Mouse (Mus musculus) C2C12 (cell line): ENCODE data around the gene Sugp1. TPM values are rescaled to one million over a fixed set of nuclear protein-coding genes. Genes with fewer than 3 reads are reported as not detected.

Experiments
- H3K27me3 ChIP-seq: one replicate; pipeline ENCODE4 v1.6.1; 2011; ENCODE audit not compliant: control insufficient read depth, insufficient read depth, insufficient read length
- H3K36me3 ChIP-seq: one replicate; pipeline ENCODE4 v1.6.1; 2011; ENCODE audit not compliant: control insufficient read depth, insufficient read depth
- H3K4me3 ChIP-seq: one replicate; pipeline ENCODE4 v1.5.1; 2011; ENCODE audit warnings: mild to moderate bottlenecking, control low read depth; ENCODE audit not compliant: poor library complexity, insufficient read depth, severe bottlenecking
- H3K79me2 ChIP-seq: one replicate; pipeline ENCODE4 v1.6.1; 2011; ENCODE audit not compliant: control insufficient read depth, insufficient read depth
- H3K79me3 ChIP-seq: one replicate; pipeline ENCODE4 v1.6.1; 2011; ENCODE audit warnings: low read depth, control low read depth
- H3ac ChIP-seq: one replicate; pipeline ENCODE3; 2011; ENCODE audit warnings: low read depth; ENCODE audit not compliant: control insufficient read depth, insufficient read length
- CEBPB ChIP-seq: IDR thresholded peaks from one replicate; pipeline ENCODE4 v1.6.1; 2011; ENCODE audit warnings: low read depth, mild to moderate bottlenecking, control low read depth, moderate library complexity
- CTCF ChIP-seq: IDR thresholded peaks from one replicate; pipeline ENCODE4 v1.5.1; 2011; ENCODE audit not compliant: control insufficient read depth, insufficient read depth, insufficient read length
- FOSL1 ChIP-seq: IDR thresholded peaks from one replicate; pipeline ENCODE4 v1.8.0; 2011; ENCODE audit warnings: mild to moderate bottlenecking, low read length; ENCODE audit not compliant: poor library complexity, insufficient read depth, severe bottlenecking
- MAX ChIP-seq: IDR thresholded peaks from one replicate; pipeline ENCODE4 v1.6.1; 2011; ENCODE audit warnings: mild to moderate bottlenecking, control low read depth
- MYOD1 ChIP-seq: IDR thresholded peaks from one replicate; pipeline ENCODE4 v1.6.1; 2011; ENCODE audit warnings: low read depth; ENCODE audit not compliant: control insufficient read depth, insufficient read length
- MYOG ChIP-seq: IDR thresholded peaks from one replicate; pipeline ENCODE4 v1.6.1; 2011; ENCODE audit not compliant: control insufficient read depth, insufficient read length; ENCODE audit errors: extremely low read depth
- USF1 ChIP-seq: IDR thresholded peaks from one replicate; pipeline ENCODE4 v1.6.1; 2011; ENCODE audit warnings: low read depth, mild to moderate bottlenecking, control low read depth, moderate library complexity
- polyA plus RNA-seq: library from polyadenylated mRNA; unstranded; fragments of >200 nt; fragmentation: generic; extraction: Trizol; gene quantifications from one replicate; pipeline ENCODE4 v1.2.1, GENCODE M21; 2012; ENCODE audit warnings: missing spikeins

The Sugp1 gene
- polyA plus RNA-seq, 1 experiment = 28.2 TPM

- Histone ChIP-seq H3K4me3 (no peak overlapping the region), H3ac (no peak overlapping the region), H3K79me3 (no peaks in the 10 kb centered on the region), H3K27me3 (peaks cover 52% of the 10 kb centered on the region), H3K79me2 (no peaks in the 10 kb centered on the region), H3K36me3 (no peaks in the 10 kb centered on the region)
- TF ChIP-seq CEBPB = no peak
- no peak for TF ChIP-seq MYOD1
- TF ChIP-seq USF1 = no peak
- TF ChIP-seq CTCF = no peak
- TF ChIP-seq MYOG = no peak
- TF ChIP-seq MAX = no peak
- TF ChIP-seq FOSL1 = no peak
Observed at GRCm38 (mm10) chr8:70089296-70089960, 46.8 kb downstream of the Sugp1 start.

- no peaks in the 10 kb centered on the region for H3K36me3 ChIP-seq
- TF ChIP-seq FOSL1 = no peak
- TF ChIP-seq CEBPB = no peak
- no peak for TF ChIP-seq MYOD1
- no peak for TF ChIP-seq USF1
- no peak for TF ChIP-seq CTCF
- no peak for TF ChIP-seq MAX
- H3K79me2 ChIP-seq = no peaks in the 10 kb centered on the region
- H3K27me3 ChIP-seq = peaks cover 47% of the 10 kb centered on the region
- H3K79me3 ChIP-seq = no peaks in the 10 kb centered on the region
- no peak overlapping the region for H3K4me3 ChIP-seq
- H3ac ChIP-seq = no peak overlapping the region
Observed at GRCm38 (mm10) chr8:70092786-70093185, 50.2 kb downstream of the Sugp1 start.

- H3K79me3 ChIP-seq = no peaks in the 10 kb centered on the region
- no peaks in the 10 kb centered on the region for H3K79me2 ChIP-seq
- H3ac ChIP-seq = no peak overlapping the region
- TF ChIP-seq USF1 (no peak), FOSL1 (no peak), CEBPB (no peak), MYOD1 (no peak), MYOG (no peak), CTCF (no peak), MAX (no peak)
- peaks cover 40% of the 10 kb centered on the region for H3K27me3 ChIP-seq
- no peaks in the 10 kb centered on the region for H3K36me3 ChIP-seq
- H3K4me3 ChIP-seq = no peak overlapping the region
Observed at GRCm38 (mm10) chr8:70099276-70099675, 56.7 kb downstream of the Sugp1 start.

- no peaks in the 10 kb centered on the region for H3K79me2 ChIP-seq
- H3K4me3 ChIP-seq = no peak overlapping the region
- no peak overlapping the region for H3ac ChIP-seq
- no peaks in the 10 kb centered on the region for H3K36me3 ChIP-seq
- peaks cover 36% of the 10 kb centered on the region for H3K27me3 ChIP-seq
- TF ChIP-seq CEBPB (no peak), MYOD1 (no peak), MAX (no peak), FOSL1 (no peak), USF1 (no peak), CTCF (no peak), MYOG (no peak)
- no peaks in the 10 kb centered on the region for H3K79me3 ChIP-seq
Observed at GRCm38 (mm10) chr8:70100241-70100640, 57.6 kb downstream of the Sugp1 start.

- TF ChIP-seq USF1 = no peak
- peak; percentile 20 for TF ChIP-seq CTCF
- H3K79me3 ChIP-seq = no peaks in the 10 kb centered on the region
- H3K79me2 ChIP-seq = no peaks in the 10 kb centered on the region
- no peak overlapping the region for H3ac ChIP-seq
- peaks cover 47% of the 10 kb centered on the region for H3K27me3 ChIP-seq
- no peaks in the 10 kb centered on the region for H3K36me3 ChIP-seq
- H3K4me3 ChIP-seq = no peak overlapping the region
Observed at GRCm38 (mm10) chr8:70104506-70104905, 61.9 kb downstream of the Sugp1 start.

- Histone ChIP-seq H3ac (no peak overlapping the region), H3K79me2 (no peaks in the 10 kb centered on the region), H3K27me3 (peaks cover 51% of the 10 kb centered on the region), H3K36me3 (no peaks in the 10 kb centered on the region), H3K79me3 (no peaks in the 10 kb centered on the region), H3K4me3 (no peak overlapping the region)
- TF ChIP-seq USF1 = no peak
- TF ChIP-seq MYOG = no peak
- TF ChIP-seq FOSL1 = no peak
- no peak for TF ChIP-seq CTCF
- TF ChIP-seq MYOD1 = no peak
Observed at GRCm38 (mm10) chr8:70104922-70105321, 62.3 kb downstream of the Sugp1 start.
